Mouse (Mus musculus): Measurements from ENCODE around the gene Galnt17. TPM values are rescaled to one million over a fixed set of nuclear protein-coding genes. Genes with fewer than 3 reads are reported as not detected.

Galnt17 gene
- polyA plus RNA-seq, 1 experiment from 2014 or later: 8.1 TPM

GRCm38 (mm10) chr5:131120296-131120840 lies 187.9 kb downstream of the Galnt17 start:
- 74% methylated on average over 8 of the region's 8 CpGs for WGBS
- no peaks in the 10 kb centered on the region for H3K27me3 ChIP-seq (replicated peaks; ENCODE audit: control insufficient read depth, insufficient read depth, low read length)
- H3K36me3 ChIP-seq (ENCODE audit: control insufficient read depth, insufficient read depth, low read length): no peaks in the 10 kb centered on the region
- H3K4me1 ChIP-seq (ENCODE audit: control insufficient read depth, insufficient read depth, low read depth, low read length): no peaks in the 10 kb centered on the region
- H3K4me3 ChIP-seq (ENCODE audit: low read length): no peak overlapping the region
- H3K9ac ChIP-seq (ENCODE audit: low read depth, low read length): no peak overlapping the region
- no peak overlapping the region for H3K27ac ChIP-seq (ENCODE audit: low read depth, low read length)
- no peaks in the 10 kb centered on the region for H3K9me3 ChIP-seq (ENCODE audit: control insufficient read depth, low read length)
- no peak for ATAC-seq
- no peak overlapping the region for H3K4me2 ChIP-seq (ENCODE audit: low read length)

GRCm38 (mm10) chr5:131119896-131120295 lies 188.4 kb downstream of the Galnt17 start:
- Histone ChIP-seq H3K9ac (ENCODE audit: low read depth, low read length) (no peak overlapping the region), H3K27me3 (replicated peaks; ENCODE audit: control insufficient read depth, insufficient read depth, low read length) (no peaks in the 10 kb centered on the region), H3K36me3 (ENCODE audit: control insufficient read depth, insufficient read depth, low read length) (no peaks in the 10 kb centered on the region), H3K4me1 (ENCODE audit: control insufficient read depth, insufficient read depth, low read depth, low read length) (no peaks in the 10 kb centered on the region), H3K4me3 (ENCODE audit: low read length) (no peak overlapping the region), H3K27ac (ENCODE audit: low read depth, low read length) (no peak overlapping the region), H3K9me3 (ENCODE audit: control insufficient read depth, low read length) (no peaks in the 10 kb centered on the region), H3K4me2 (ENCODE audit: low read length) (no peak overlapping the region)
- 76% methylated on average over 4 of the region's 4 CpGs for WGBS
- ATAC-seq: no peak

- no peak for ATAC-seq
- H3K4me2 ChIP-seq (ENCODE audit: low read length): no peak overlapping the region
- H3K36me3 ChIP-seq (ENCODE audit: control insufficient read depth, insufficient read depth, low read length): no peaks in the 10 kb centered on the region
- no peak overlapping the region for H3K9ac ChIP-seq (ENCODE audit: low read depth, low read length)
- no peaks in the 10 kb centered on the region for H3K27me3 ChIP-seq (replicated peaks; ENCODE audit: control insufficient read depth, insufficient read depth, low read length)
- no peak overlapping the region for H3K27ac ChIP-seq (ENCODE audit: low read depth, low read length)
- no peaks in the 10 kb centered on the region for H3K4me1 ChIP-seq (ENCODE audit: control insufficient read depth, insufficient read depth, low read depth, low read length)
- H3K9me3 ChIP-seq (ENCODE audit: control insufficient read depth, low read length): no peaks in the 10 kb centered on the region
- 93% methylated on average over 5 of the region's 5 CpGs for WGBS
- no peak overlapping the region for H3K4me3 ChIP-seq (ENCODE audit: low read length)
These were observed 190.8 kb downstream of the Galnt17 start for GRCm38 (mm10) chr5:131117391-131118040.

- no peak overlapping the region for H3K27ac ChIP-seq (ENCODE audit: low read depth, low read length)
- 21% methylated on average over 5 of the region's 5 CpGs for WGBS
- peaks cover 6% of the 10 kb centered on the region; the same call in 1 of the 2 replicates for H3K9me3 ChIP-seq (ENCODE audit: control insufficient read depth, low read length)
- H3K4me3 ChIP-seq (ENCODE audit: low read length): no peak overlapping the region
- no peaks in the 10 kb centered on the region for H3K4me1 ChIP-seq (ENCODE audit: control insufficient read depth, insufficient read depth, low read depth, low read length)
- no peak overlapping the region for H3K9ac ChIP-seq (ENCODE audit: low read depth, low read length)
- no peaks in the 10 kb centered on the region; the same call in 1 of the 2 replicates for H3K36me3 ChIP-seq (ENCODE audit: control insufficient read depth, insufficient read depth, low read length)
- H3K27me3 ChIP-seq (replicated peaks; ENCODE audit: control insufficient read depth, insufficient read depth, low read length): no peaks in the 10 kb centered on the region
- ATAC-seq: no peak
- H3K4me2 ChIP-seq (ENCODE audit: low read length): no peak overlapping the region
These were observed 194.3 kb downstream of the Galnt17 start for GRCm38 (mm10) chr5:131113850-131114470.

- WGBS: 95% methylated on average over 1 of the region's 1 CpGs
- H3K9me3 ChIP-seq (ENCODE audit: control insufficient read depth, low read length): peaks cover 8% of the 10 kb centered on the region; the same call in 1 of the 2 replicates
- H3K27me3 ChIP-seq (replicated peaks; ENCODE audit: control insufficient read depth, insufficient read depth, low read length): no peaks in the 10 kb centered on the region
- no peak overlapping the region for H3K4me3 ChIP-seq (ENCODE audit: low read length)
- ATAC-seq: no peak
- H3K4me2 ChIP-seq (ENCODE audit: low read length): no peak overlapping the region
- H3K27ac ChIP-seq (ENCODE audit: low read depth, low read length): no peak overlapping the region
- no peak overlapping the region for H3K9ac ChIP-seq (ENCODE audit: low read depth, low read length)
- H3K36me3 ChIP-seq (ENCODE audit: control insufficient read depth, insufficient read depth, low read length): no peaks in the 10 kb centered on the region; the same call in 1 of the 2 replicates
- H3K4me1 ChIP-seq (ENCODE audit: control insufficient read depth, insufficient read depth, low read depth, low read length): no peaks in the 10 kb centered on the region
These were observed 201.1 kb downstream of the Galnt17 start for GRCm38 (mm10) chr5:131107188-131107587.

- no peak overlapping the region for H3K27ac ChIP-seq (ENCODE audit: low read depth, low read length)
- H3K27me3 ChIP-seq (replicated peaks; ENCODE audit: control insufficient read depth, insufficient read depth, low read length): no peaks in the 10 kb centered on the region
- no peak for ATAC-seq
- no peak overlapping the region for H3K4me2 ChIP-seq (ENCODE audit: low read length)
- no peak overlapping the region for H3K9ac ChIP-seq (ENCODE audit: low read depth, low read length)
- H3K4me3 ChIP-seq (ENCODE audit: low read length): no peak overlapping the region
- no peaks in the 10 kb centered on the region for H3K4me1 ChIP-seq (ENCODE audit: control insufficient read depth, insufficient read depth, low read depth, low read length)
- 97% methylated on average over 4 of the region's 4 CpGs for WGBS
- no peaks in the 10 kb centered on the region for H3K9me3 ChIP-seq (ENCODE audit: control insufficient read depth, low read length)
- no peaks in the 10 kb centered on the region for H3K36me3 ChIP-seq (ENCODE audit: control insufficient read depth, insufficient read depth, low read length)
These were observed 211.5 kb downstream of the Galnt17 start for GRCm38 (mm10) chr5:131096824-131097223.

GRCm38 (mm10) chr5:131095635-131096034 lies 212.7 kb downstream of the Galnt17 start:
- ATAC-seq: no peak
- 83% methylated on average over 1 of the region's 1 CpGs for WGBS

GRCm38 (mm10) chr5:131094771-131095170 lies 213.5 kb downstream of the Galnt17 start:
- Histone ChIP-seq H3K9ac (ENCODE audit: low read depth, low read length) (no peak overlapping the region), H3K4me3 (ENCODE audit: low read length) (no peak overlapping the region), H3K36me3 (ENCODE audit: control insufficient read depth, insufficient read depth, low read length) (no peaks in the 10 kb centered on the region), H3K4me2 (ENCODE audit: low read length) (no peak overlapping the region), H3K9me3 (ENCODE audit: control insufficient read depth, low read length) (no peaks in the 10 kb centered on the region), H3K4me1 (ENCODE audit: control insufficient read depth, insufficient read depth, low read depth, low read length) (no peaks in the 10 kb centered on the region), H3K27ac (ENCODE audit: low read depth, low read length) (no peak overlapping the region), H3K27me3 (replicated peaks; ENCODE audit: control insufficient read depth, insufficient read depth, low read length) (no peaks in the 10 kb centered on the region)
- WGBS: 45% methylated on average over 1 of the region's 1 CpGs
- no peak for ATAC-seq

More at GRCm38 (mm10) chr5:131095635-131096034, 212.7 kb downstream of the Galnt17 start:
- Histone ChIP-seq H3K9me3 (ENCODE audit: control insufficient read depth, low read length) (no peaks in the 10 kb centered on the region), H3K27me3 (replicated peaks; ENCODE audit: control insufficient read depth, insufficient read depth, low read length) (no peaks in the 10 kb centered on the region), H3K36me3 (ENCODE audit: control insufficient read depth, insufficient read depth, low read length) (no peaks in the 10 kb centered on the region), H3K4me2 (ENCODE audit: low read length) (no peak overlapping the region), H3K9ac (ENCODE audit: low read depth, low read length) (no peak overlapping the region), H3K27ac (ENCODE audit: low read depth, low read length) (no peak overlapping the region), H3K4me1 (ENCODE audit: control insufficient read depth, insufficient read depth, low read depth, low read length) (no peaks in the 10 kb centered on the region), H3K4me3 (ENCODE audit: low read length) (no peak overlapping the region)

- H3K9ac ChIP-seq (ENCODE audit: low read depth, low read length): no peak overlapping the region
- no peaks in the 10 kb centered on the region for H3K9me3 ChIP-seq (ENCODE audit: control insufficient read depth, low read length)
- H3K36me3 ChIP-seq (ENCODE audit: control insufficient read depth, insufficient read depth, low read length): no peaks in the 10 kb centered on the region
- H3K27me3 ChIP-seq (replicated peaks; ENCODE audit: control insufficient read depth, insufficient read depth, low read length): no peaks in the 10 kb centered on the region
- H3K4me3 ChIP-seq (ENCODE audit: low read length): no peak overlapping the region
- H3K4me1 ChIP-seq (ENCODE audit: control insufficient read depth, insufficient read depth, low read depth, low read length): peaks cover under 1% of the 10 kb centered on the region
- H3K4me2 ChIP-seq (ENCODE audit: low read length): no peak overlapping the region
- H3K27ac ChIP-seq (ENCODE audit: low read depth, low read length): no peak overlapping the region
- WGBS: 60% methylated on average over 6 of the region's 6 CpGs
- no peak for ATAC-seq
These were observed 214.2 kb downstream of the Galnt17 start for GRCm38 (mm10) chr5:131094138-131094537.

Measured in hindbrain, embryonic 16.5 days (tissue).